Mouse (Mus musculus) left cerebral cortex, adult 9 months (tissue): Measurements from ENCODE around the gene Lamp1.
A peak's percentile ranks its signal among the peaks of the same experiment; 100 is the strongest.

Source experiments
- DNase-seq, 2 experiments: peaks; one replicate each; pipeline ENCODE4 v3.0.0; 2022; ENCODE audit warnings: low spot score in 2 of 2

Gene Lamp1

GRCm38 (mm10) chr8:13158718-13159376, at the start of gene Lamp1:
Lamp1 (plus strand) TSS chr8:13159161.
- peak; percentile 95 to 99 for DNase-seq

- DNase-seq: no peak
Observed at GRCm38 (mm10) chr8:13109416-13109960, 49.5 kb upstream of the Lamp1 start.

- no peak for DNase-seq
Observed at GRCm38 (mm10) chr8:13111917-13112316, 47.0 kb upstream of the Lamp1 start.

- no peak for DNase-seq
Observed at GRCm38 (mm10) chr8:13113232-13113631, 45.7 kb upstream of the Lamp1 start.

GRCm38 (mm10) chr8:13117096-13117495, 41.9 kb upstream of the Lamp1 start:
- no peak for DNase-seq

GRCm38 (mm10) chr8:13118516-13118915, 40.4 kb upstream of the Lamp1 start:
- DNase-seq: no peak

GRCm38 (mm10) chr8:13120882-13121665, 37.9 kb upstream of the Lamp1 start:
- no peak for DNase-seq

- DNase-seq: no peak
Observed at GRCm38 (mm10) chr8:13122887-13123421, 36.0 kb upstream of the Lamp1 start.

- no peak for DNase-seq
Observed at GRCm38 (mm10) chr8:13124897-13125296, 34.1 kb upstream of the Lamp1 start.

- DNase-seq: peak in 1 of 2 experiments; percentile 66
Observed at GRCm38 (mm10) chr8:13132220-13132619, 26.7 kb upstream of the Lamp1 start.

- no peak for DNase-seq
Observed at GRCm38 (mm10) chr8:13139641-13140182, 19.2 kb upstream of the Lamp1 start.

GRCm38 (mm10) chr8:13141681-13142080, 17.3 kb upstream of the Lamp1 start:
- no peak for DNase-seq

GRCm38 (mm10) chr8:13148476-13148875, 10.5 kb upstream of the Lamp1 start:
- no peak for DNase-seq

- no peak for DNase-seq
Observed at GRCm38 (mm10) chr8:13149287-13149686, 9.7 kb upstream of the Lamp1 start.

- no peak for DNase-seq
Observed at GRCm38 (mm10) chr8:13149866-13150265, 9.1 kb upstream of the Lamp1 start.

GRCm38 (mm10) chr8:13150929-13151328, 8.0 kb upstream of the Lamp1 start:
- no peak for DNase-seq

GRCm38 (mm10) chr8:13154099-13154498, 4.9 kb upstream of the Lamp1 start:
- DNase-seq: no peak

GRCm38 (mm10) chr8:13155358-13155757, 3.6 kb upstream of the Lamp1 start:
- DNase-seq: no peak

GRCm38 (mm10) chr8:13156327-13157097, 2.4 kb upstream of the Lamp1 start:
- DNase-seq: peak in 1 of 2 experiments; percentile 38

GRCm38 (mm10) chr8:13159377-13159881, 468 bp downstream of the Lamp1 start:
- DNase-seq: no peak

- DNase-seq: no peak
Observed at GRCm38 (mm10) chr8:13160691-13161090, 1.7 kb downstream of the Lamp1 start.
